Mouse (Mus musculus) cortical plate, adult 2 months (tissue): Measurements from ENCODE around the gene Rap1gap.

Source experiments
- CTCF ChIP-seq: fragments of 200-500 bp; IDR thresholded peaks from 2 replicates; pipeline ENCODE4 v1.5.1; 2011; ENCODE audit warnings: mild to moderate bottlenecking, control low read depth, low read length; ENCODE audit not compliant: insufficient read depth; ENCODE audit errors: extremely low read depth
- POLR2A ChIP-seq: fragments of 200-500 bp; IDR thresholded peaks from 2 replicates; pipeline ENCODE4 v1.6.1; 2011; ENCODE audit warnings: mild to moderate bottlenecking, low read length, control low read depth; ENCODE audit not compliant: insufficient read depth; ENCODE audit errors: extremely low read depth

GRCm38 (mm10) chr4:137641556-137641955, 23.0 kb upstream of the Rap1gap start:
- no peak for TF ChIP-seq CTCF
- TF ChIP-seq POLR2A, result no peak
